Mouse (Mus musculus) liver, embryonic 18 days (tissue): ENCODE results near the gene Gm10518. TPM values are rescaled to one million over a fixed set of nuclear protein-coding genes. Genes with fewer than 3 reads are reported as not detected.

ENCODE experiments used
- polyA plus RNA-seq: library from polyadenylated mRNA; depleted of rRNA; stranded (reverse); fragments of >200 nt; gene quantifications from 2 replicates; pipeline ENCODE4 v1.2.3, GENCODE M21; 2012; rRNA removed

Gm10518 gene
- polyA plus RNA-seq = not detected in 2 replicates

DNA sequence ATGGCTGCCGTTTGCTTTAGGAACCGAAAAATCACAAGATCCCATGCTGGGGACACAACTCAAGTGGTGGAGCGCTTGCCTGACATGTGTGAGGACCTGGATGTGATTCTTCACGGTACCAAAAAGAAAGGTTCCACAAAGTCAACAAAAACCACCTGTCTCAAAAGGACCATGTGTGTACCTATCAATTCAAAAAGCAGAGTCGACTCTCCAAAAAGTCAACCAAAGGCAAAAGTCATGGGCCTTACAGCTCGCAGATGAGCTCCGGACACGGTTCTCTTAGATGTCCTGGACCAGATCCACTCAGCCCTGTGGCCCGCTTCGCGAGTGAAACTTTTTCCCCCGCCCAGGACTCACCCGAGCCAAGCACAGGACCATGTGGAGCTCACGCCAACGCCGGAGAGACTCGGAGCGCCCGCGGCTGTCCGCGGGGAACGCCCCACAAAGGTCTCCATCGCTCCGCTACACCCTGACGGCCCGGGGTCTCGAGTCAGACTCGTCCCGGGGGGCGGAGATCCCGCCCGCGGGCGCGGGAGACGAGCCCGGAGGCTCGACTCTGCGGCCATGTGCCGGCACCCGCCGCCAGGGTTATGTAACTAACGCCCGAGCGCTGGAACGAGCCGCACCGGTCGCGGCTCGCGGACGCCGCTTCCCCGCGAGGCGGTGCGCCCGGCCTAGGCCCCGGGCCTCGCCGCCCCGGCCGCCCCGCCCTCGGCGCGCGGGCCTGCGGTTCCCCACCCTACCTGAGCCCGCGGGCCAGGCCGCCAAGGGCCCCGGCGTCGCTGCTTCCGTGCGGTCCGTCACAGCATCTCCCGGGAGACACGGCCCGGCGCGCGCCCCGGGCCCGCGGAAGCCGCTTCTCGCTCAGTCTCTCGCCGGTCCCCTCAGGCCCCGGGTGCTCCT lies at the start of gene Gm10518:
TSS of gene Gm10518 (plus strand) at position 767 of the 903 bp plus-strand sequence.

GRCm38 (mm10) chr1:179803513-179804139 lies 450 bp downstream of the Gm10518 start, which contains the start of gene Ahctf1:
Gene Ahctf1, minus strand, starts transcription at chr1:179803680.

Other genes with a start within 250 kb of the Gm10518 start
- 4.9 and 5.2 TPM in 2 replicates for gene Sccpdh, start 135.2 kb upstream of the Gm10518 start, polyA plus RNA-seq
- 0.01 TPM in 1 of 2 replicates, not detected in the other for gene Kif28, start 58.1 kb upstream of the Gm10518 start, polyA plus RNA-seq
- gene Ahctf1, start 304 bp downstream of the Gm10518 start, polyA plus RNA-seq = 14.7 and 15.8 TPM in 2 replicates
- 3.7 and 3.9 TPM in 2 replicates for gene Cdc42bpa, start 157.1 kb downstream of the Gm10518 start, polyA plus RNA-seq